Mouse (Mus musculus) liver, postnatal 0 days (tissue): ENCODE measurements around the gene Gm10491. TPM values are rescaled to one million over a fixed set of nuclear protein-coding genes. Genes with fewer than 3 reads are reported as not detected.
"Not testable (repeated sequence)": the region's sequence is repeated elsewhere in the genome, so short reads cannot be mapped to it uniquely, and the experiment has no call there.

ENCODE experiments used
- ATAC-seq: fragments of 200-750 bp; cut with Nextera tagmentation; 2 replicates; pipeline ENCODE4 v1.8.0; 2017; ENCODE audit warnings: mild to moderate bottlenecking, moderate library complexity
- DNase-seq: peaks from one replicate; pipeline ENCODE4 v3.0.0-alpha.2; 2016
- H3K27ac ChIP-seq: fragments of 300-500 bp; sonication (generic); 2 replicates; pipeline ENCODE4 v1.5.1; 2014; ENCODE audit warnings: antibody characterized with exemption, moderate library complexity, mild to moderate bottlenecking, low read depth
- H3K27me3 ChIP-seq: fragments of 300-500 bp; sonication (generic); 2 replicates; pipeline ENCODE4 v1.6.1; 2014; ENCODE audit warnings: low read length, control low read depth, mixed read lengths; ENCODE audit not compliant: insufficient read depth
- H3K36me3 ChIP-seq: fragments of 300-500 bp; sonication (generic); replicated peaks from 2 replicates; pipeline ENCODE4 v1.6.1; 2014; ENCODE audit warnings: mild to moderate bottlenecking, control low read depth, low read length, moderate library complexity, mixed read lengths; ENCODE audit not compliant: insufficient read depth
- H3K4me1 ChIP-seq: fragments of 300-500 bp; sonication (generic); 2 replicates; pipeline ENCODE4 v1.6.1; 2014; ENCODE audit warnings: antibody characterized with exemption, mild to moderate bottlenecking, control low read depth; ENCODE audit not compliant: insufficient read depth
- H3K4me2 ChIP-seq: fragments of 300-500 bp; sonication (generic); 2 replicates; pipeline ENCODE4 v1.6.1; 2014; ENCODE audit warnings: low read depth, mild to moderate bottlenecking, low read length, moderate library complexity, mixed read lengths
- H3K4me3 ChIP-seq: fragments of 300-500 bp; sonication (generic); 2 replicates; pipeline ENCODE4 v1.5.1; 2014; ENCODE audit warnings: low read depth, low read length
- H3K9ac ChIP-seq: fragments of 300-500 bp; sonication (generic); replicated peaks from 2 replicates; pipeline ENCODE4 v1.6.1; 2014; ENCODE audit warnings: mild to moderate bottlenecking, moderate library complexity
- H3K9me3 ChIP-seq: fragments of 300-500 bp; sonication (generic); 2 replicates; pipeline ENCODE4 v1.6.1; 2016; ENCODE audit warnings: mild to moderate bottlenecking, control low read depth, low read length, mixed read lengths
- CTCF ChIP-seq: sonication (generic); IDR thresholded peaks from 2 replicates; pipeline ENCODE4 v1.5.1; 2016; ENCODE audit warnings: antibody characterized with exemption, low read depth
- EP300 ChIP-seq: IDR thresholded peaks from 2 replicates; pipeline ENCODE4 v1.6.1; 2016; ENCODE audit warnings: antibody characterized with exemption, low read depth, mild to moderate bottlenecking
- WGBS: fragments of 180-500 bp; shearing (Covaris S2); extraction: QIAGEN DNeasy Blood & Tissue Kit; methylation state at CpG from one replicate; pipeline ENCODE4 v1.1.7; 2014; ENCODE audit not compliant: insufficient replicate concordance; 5-methylcytosine and 5-hydroxymethylcytosine counted together
- polyA plus RNA-seq: library from polyadenylated mRNA; unstranded; fragments of >200 nt; fragmentation: Nextera tagmentation; extraction: Ambion mirVana; gene quantifications from 2 replicates; pipeline ENCODE4 v1.2.1, GENCODE M21; 2015

The Gm10491 gene
- polyA plus RNA-seq, 1 experiment from 2014 or later: not detected

DNA sequence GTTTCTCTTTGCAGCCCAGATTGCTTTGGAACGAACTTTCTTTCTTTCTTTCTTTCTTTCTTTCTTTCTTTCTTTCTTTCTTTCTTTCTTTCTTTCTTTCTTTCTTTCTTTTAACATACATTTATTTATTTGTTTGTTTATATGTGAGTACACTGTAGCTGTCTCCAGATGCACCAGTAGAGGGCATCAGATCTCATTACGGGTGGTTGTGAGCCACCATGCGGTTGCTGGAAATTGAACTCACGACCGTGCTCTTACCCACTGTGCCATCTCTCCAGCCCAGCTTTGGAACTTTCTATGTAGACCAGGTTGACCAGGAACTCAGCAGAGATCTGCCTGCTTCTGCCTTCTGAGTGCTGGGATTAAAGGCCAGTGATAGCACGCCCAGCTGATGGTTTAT is 10.3 kb upstream of the Gm10491 start:
- H3K9me3 ChIP-seq, H3K4me2 ChIP-seq: not testable (repeated sequence)

DNA sequence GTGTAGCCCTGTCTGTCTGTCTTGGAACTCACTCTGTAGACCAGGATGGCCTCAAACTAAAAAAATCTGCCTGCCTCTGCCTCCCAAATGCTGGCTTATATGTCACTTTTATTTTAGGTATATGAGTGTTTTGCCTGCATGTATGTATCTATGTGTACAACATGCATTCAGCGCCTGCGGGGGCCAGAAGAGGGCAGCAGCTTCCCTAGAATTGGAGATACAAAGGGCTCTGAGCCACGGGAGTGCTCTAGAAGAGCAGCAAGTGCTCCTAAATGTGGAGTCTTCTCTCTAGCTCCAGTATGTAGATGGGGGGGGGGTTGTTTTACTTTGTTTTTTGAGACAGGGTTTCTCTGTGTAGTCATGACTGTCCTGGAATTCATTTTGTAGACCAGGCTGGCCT is 8.0 kb upstream of the Gm10491 start:
- WGBS: 6% methylated on average over 3 of the region's 3 CpGs
- not testable (repeated sequence) for H3K36me3 ChIP-seq, H3K4me3 ChIP-seq, DNase-seq, H3K27ac ChIP-seq, H3K9me3 ChIP-seq, H3K4me1 ChIP-seq, ATAC-seq, H3K9ac ChIP-seq, H3K4me2 ChIP-seq
- peak; percentile 48 for TF ChIP-seq CTCF
- peaks cover 12% of the 10 kb centered on the region for H3K27me3 ChIP-seq

More for the DNA sequence above, 10.3 kb upstream of the Gm10491 start:
- not testable (repeated sequence) for DNase-seq, H3K27ac ChIP-seq, H3K9ac ChIP-seq, H3K36me3 ChIP-seq, H3K4me1 ChIP-seq, H3K4me3 ChIP-seq, ATAC-seq
- peaks cover 34% of the 10 kb centered on the region for H3K27me3 ChIP-seq
- TF ChIP-seq CTCF: peak; percentile 33; the same call in 1 of the 2 replicates
- 55% methylated on average over 6 of the region's 6 CpGs for WGBS

DNA sequence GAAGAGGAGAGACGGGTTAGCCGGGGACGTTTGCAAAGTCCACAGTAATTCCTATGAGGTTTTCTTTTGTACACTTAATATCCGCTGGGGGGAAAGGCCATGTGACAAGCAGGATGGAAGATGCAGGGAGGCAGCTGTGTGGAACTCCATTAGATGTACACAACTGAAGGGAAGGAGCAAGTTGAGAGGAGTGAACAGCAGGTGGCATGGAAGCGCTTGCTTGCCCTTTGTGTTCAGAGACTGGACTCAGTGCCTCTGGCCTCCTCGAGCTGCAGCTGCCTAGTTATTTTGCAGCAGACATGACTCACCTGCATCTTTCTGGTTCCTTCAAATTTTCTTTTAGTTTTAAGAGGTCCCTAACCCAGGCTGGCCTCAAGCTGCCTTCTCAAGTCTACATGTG is 2.8 kb upstream of the Gm10491 start:
- Histone ChIP-seq H3K36me3 (0 out of 2 replicates have a peak, but pooled peaks cover 3% of the 10 kb centered on the region), H3K27me3 (no peaks in the 10 kb centered on the region), H3K9me3 (no peaks in the 10 kb centered on the region), H3K4me2 (no peak overlapping the region), H3K4me1 (no peaks in the 10 kb centered on the region), H3K27ac (no peak overlapping the region), H3K4me3 (no peak overlapping the region), H3K9ac (no peak overlapping the region)
- no peak for ATAC-seq
- 63% methylated on average over 6 of the region's 6 CpGs for WGBS
- TF ChIP-seq EP300: no peak
- no peak; the same call in 1 of the 2 replicates for TF ChIP-seq CTCF
- no peak for DNase-seq

DNA sequence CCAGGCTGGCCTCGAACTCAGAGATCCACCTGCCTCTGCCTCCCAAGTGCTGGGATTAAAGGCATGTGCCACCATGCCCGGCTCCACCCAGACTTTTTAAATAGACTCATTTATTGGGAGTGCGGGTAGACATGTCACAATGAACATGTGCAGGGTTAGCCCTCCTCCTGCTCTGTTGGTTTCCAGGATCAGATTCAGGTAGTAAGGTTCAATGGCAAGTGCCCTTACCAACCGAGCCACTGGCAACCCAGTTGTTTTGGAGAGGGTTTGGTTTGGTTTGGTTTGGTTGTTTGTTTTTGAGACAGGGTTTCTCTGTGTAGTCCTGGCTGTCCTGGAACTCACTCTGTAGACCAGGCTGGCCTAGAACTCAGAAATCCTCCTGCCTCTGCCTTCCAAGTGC is 1.6 kb upstream of the Gm10491 start, which contains the start of gene Gm10490:
Gm10490 (plus strand) TSS at position 301 of the 400 bp plus-strand sequence.
- DNase-seq, H3K36me3 ChIP-seq, H3K4me2 ChIP-seq, H3K9me3 ChIP-seq, H3K27ac ChIP-seq, H3K4me1 ChIP-seq, H3K9ac ChIP-seq, H3K27me3 ChIP-seq, H3K4me3 ChIP-seq, ATAC-seq: not testable (repeated sequence)
- 73% methylated on average over 4 of the region's 4 CpGs for WGBS

DNA sequence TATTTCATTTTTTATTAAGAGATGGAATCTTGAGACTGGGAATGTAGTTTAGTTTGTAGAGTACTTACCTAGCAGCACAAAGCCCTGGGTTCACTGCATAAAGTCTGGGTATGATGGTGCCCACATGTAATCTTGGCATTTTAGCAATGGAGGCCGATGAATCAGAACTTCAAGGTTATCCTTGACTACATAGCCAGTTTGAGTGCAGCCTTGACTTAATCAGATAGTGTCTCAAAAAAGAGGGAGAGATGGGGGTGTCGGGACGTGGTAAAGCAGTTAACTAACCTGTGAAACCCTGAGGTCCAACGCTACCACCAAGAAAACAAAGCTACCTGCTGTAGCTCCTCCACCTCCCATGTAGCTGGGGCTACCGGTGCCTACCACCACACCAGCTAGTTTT is 3.2 kb downstream of the Gm10491 start:
- Histone ChIP-seq H3K9ac (no peak overlapping the region), H3K36me3 (0 out of 2 replicates have a peak, but pooled peaks cover 3% of the 10 kb centered on the region), H3K4me3 (no peak overlapping the region), H3K4me2 (no peak overlapping the region), H3K27me3 (no peaks in the 10 kb centered on the region), H3K4me1 (no peaks in the 10 kb centered on the region; the same call in 1 of the 2 replicates), H3K27ac (no peak overlapping the region), H3K9me3 (no peaks in the 10 kb centered on the region)
- WGBS: 86% methylated on average over 5 of the region's 5 CpGs
- ATAC-seq (no peak), DNase-seq (no peak)
- TF ChIP-seq EP300: no peak
- TF ChIP-seq CTCF: no peak

DNA sequence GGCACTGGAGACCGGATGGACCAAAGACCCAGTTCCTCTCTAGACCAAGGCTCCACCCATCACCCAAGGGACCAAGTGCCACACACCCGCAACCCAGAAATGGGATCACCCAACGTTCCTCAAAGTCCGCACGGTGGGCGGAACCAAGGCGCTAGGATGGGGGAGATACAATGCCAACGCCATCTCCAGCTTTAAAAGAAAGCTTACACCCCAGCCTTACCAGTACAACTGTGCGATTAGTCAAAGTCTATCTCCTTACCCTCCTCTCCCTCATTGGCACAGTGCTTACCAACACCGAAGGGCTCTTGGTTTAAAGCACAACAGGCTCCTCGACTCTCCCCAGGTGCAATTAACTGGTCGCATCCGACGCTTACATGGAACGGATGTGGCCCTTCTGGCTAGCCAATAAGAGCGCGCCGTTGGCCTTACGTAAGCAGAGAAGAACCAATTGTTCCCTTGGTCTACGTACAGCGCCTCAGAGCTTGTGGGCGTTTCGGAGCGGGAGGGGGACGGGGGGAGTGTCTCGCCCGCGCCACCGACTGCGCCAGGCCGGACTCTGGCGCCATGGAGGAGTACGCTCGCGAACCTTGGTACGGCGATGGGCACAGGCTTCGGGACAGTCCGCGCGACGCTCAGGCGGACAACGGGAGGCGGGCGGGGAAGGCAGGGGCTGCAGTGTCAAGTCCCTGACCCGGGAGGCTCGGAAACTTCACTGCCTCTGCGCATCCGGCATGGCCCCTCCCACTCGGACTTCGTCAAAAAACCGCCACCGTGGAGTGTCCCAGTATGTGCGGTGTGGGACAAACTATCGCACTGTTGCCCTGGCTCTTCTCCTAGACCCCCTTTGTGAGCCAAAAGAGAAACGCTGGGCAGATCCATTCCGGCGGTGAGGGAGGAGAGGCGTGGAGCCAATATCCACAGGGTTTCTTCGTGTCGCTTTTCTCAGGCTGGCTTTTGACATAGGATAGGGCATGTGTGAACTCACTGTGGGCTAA is 8.5 kb downstream of the Gm10491 start, which contains the start of the genes Pqbp1 and Timm17b:
Pqbp1 (minus strand) TSS at position 390 of the 995 bp plus-strand sequence.
Timm17b (plus strand) TSS at position 478 of the 995 bp plus-strand sequence.
- 13% methylated on average over 62 of the region's 62 CpGs for WGBS
- H3K9ac ChIP-seq: peak within 1 kb of the TSS; percentile 66
- DNase-seq: peak; percentile 88

More for the DNA sequence above, 8.5 kb downstream of the Gm10491 start, which contains the start of the genes Pqbp1 and Timm17b:
- no peaks in the 10 kb centered on the region for H3K27me3 ChIP-seq
- peaks cover 3% of the 10 kb centered on the region for H3K4me1 ChIP-seq
- H3K36me3 ChIP-seq: no peaks in the 10 kb centered on the region; the same call in 1 of the 2 replicates
- H3K4me2 ChIP-seq: peak within 1 kb of the TSS; percentile 74
- H3K27ac ChIP-seq: peak within 1 kb of the TSS; percentile 87
- ATAC-seq: peak; percentile 97
- TF ChIP-seq EP300 (peak; percentile 55; the same call in 1 of the 2 replicates), CTCF (no peak)
- peak within 1 kb of the TSS; percentile 69 for H3K4me3 ChIP-seq
- H3K9me3 ChIP-seq: no peaks in the 10 kb centered on the region
